Mouse (Mus musculus): ENCODE results near the gene H2-Ke6. TPM values are rescaled to one million over a fixed set of nuclear protein-coding genes. Genes with fewer than 3 reads are reported as not detected.
A peak's percentile ranks its signal among the peaks of the same experiment; 100 is the strongest.

Gene H2-Ke6
- polyA plus RNA-seq (2015; fragmentation: Nextera tagmentation; extraction: Ambion mirVana) = 37.6 and 42.4 TPM in 2 replicates

- Histone ChIP-seq H3K27me3 (ENCODE audit: control insufficient read depth, insufficient read depth, low read length) (no peaks in the 10 kb centered on the region), H3K9me3 (ENCODE audit: control insufficient read depth, low read length) (no peaks in the 10 kb centered on the region), H3K4me2 (replicated peaks; ENCODE audit: low read depth) (peak within 1 kb of the TSS; percentile 92), H3K4me3 (ENCODE audit: low read depth, low read length) (peak within 1 kb of the TSS; percentile 64), H3K4me1 (replicated peaks; ENCODE audit: control insufficient read depth, insufficient read depth) (peaks cover 7% of the 10 kb centered on the region), H3K9ac (ENCODE audit: low read length) (peak within 1 kb of the TSS; percentile 64), H3K36me3 (ENCODE audit: control insufficient read depth, insufficient read depth, low read length) (peaks cover 19% of the 10 kb centered on the region), H3K27ac (replicated peaks) (peak within 1 kb of the TSS; percentile 71)
- DNase-seq (ENCODE audit: low spot score) (peak; percentile 92), ATAC-seq (ENCODE audit: low FRiP score, low TSS enrichment) (peak; percentile 63)
- TF ChIP-seq EP300 (optimal IDR thresholded peaks at IDR 0.05) (no peak), CTCF (IDR thresholded peaks at IDR 0.05; ENCODE audit: low read depth) (peak; percentile 51)
- under 1% methylated on average over 49 of the region's 49 CpGs for WGBS
Observed at GRCm38 (mm10) chr17:34027656-34028223, at the start of gene H2-Ke6. TSS of gene H2-Ke6 (minus strand) at chr17:34028060.

GRCm38 (mm10) chr17:34077549-34077948, 49.7 kb upstream of the H2-Ke6 start:
- ATAC-seq (ENCODE audit: low FRiP score, low TSS enrichment) = no peak
- no peaks in the 10 kb centered on the region for H3K4me1 ChIP-seq (replicated peaks; ENCODE audit: control insufficient read depth, insufficient read depth)
- no peaks in the 10 kb centered on the region for H3K27me3 ChIP-seq (ENCODE audit: control insufficient read depth, insufficient read depth, low read length)
- no peaks in the 10 kb centered on the region for H3K36me3 ChIP-seq (ENCODE audit: control insufficient read depth, insufficient read depth, low read length)
- DNase-seq (ENCODE audit: low spot score) = peak; percentile 82
- H3K4me3 ChIP-seq (ENCODE audit: low read depth, low read length) = no peak overlapping the region
- H3K9me3 ChIP-seq (ENCODE audit: control insufficient read depth, low read length) = no peaks in the 10 kb centered on the region
- H3K27ac ChIP-seq (replicated peaks) = no peak overlapping the region
- TF ChIP-seq CTCF (IDR thresholded peaks at IDR 0.05; ENCODE audit: low read depth) (peak; percentile 87), EP300 (optimal IDR thresholded peaks at IDR 0.05) (no peak)
- no peak overlapping the region for H3K4me2 ChIP-seq (replicated peaks; ENCODE audit: low read depth)
- H3K9ac ChIP-seq (ENCODE audit: low read length) = no peak overlapping the region
- 1% methylated on average over 9 of the region's 9 CpGs for WGBS

GRCm38 (mm10) chr17:34075271-34075670, 47.4 kb upstream of the H2-Ke6 start:
- peak; percentile 65 for DNase-seq (ENCODE audit: low spot score)
- Histone ChIP-seq H3K4me1 (replicated peaks; ENCODE audit: control insufficient read depth, insufficient read depth) (no peaks in the 10 kb centered on the region), H3K4me2 (replicated peaks; ENCODE audit: low read depth) (no peak overlapping the region)

GRCm38 (mm10) chr17:34072091-34072490, 44.2 kb upstream of the H2-Ke6 start:
- Histone ChIP-seq H3K4me1 (replicated peaks; ENCODE audit: control insufficient read depth, insufficient read depth) (no peaks in the 10 kb centered on the region), H3K9ac (ENCODE audit: low read length) (no peak overlapping the region), H3K36me3 (ENCODE audit: control insufficient read depth, insufficient read depth, low read length) (no peaks in the 10 kb centered on the region), H3K4me2 (replicated peaks; ENCODE audit: low read depth) (no peak overlapping the region), H3K9me3 (ENCODE audit: control insufficient read depth, low read length) (no peaks in the 10 kb centered on the region), H3K27me3 (ENCODE audit: control insufficient read depth, insufficient read depth, low read length) (no peaks in the 10 kb centered on the region), H3K27ac (replicated peaks) (no peak overlapping the region), H3K4me3 (ENCODE audit: low read depth, low read length) (no peak overlapping the region)
- no peak for ATAC-seq (ENCODE audit: low FRiP score, low TSS enrichment)
- DNase-seq (ENCODE audit: low spot score) = no peak
- WGBS = 65% methylated on average over 5 of the region's 5 CpGs
- TF ChIP-seq EP300 (optimal IDR thresholded peaks at IDR 0.05) = no peak
- no peak for TF ChIP-seq CTCF (IDR thresholded peaks at IDR 0.05; ENCODE audit: low read depth)

More at GRCm38 (mm10) chr17:34075271-34075670, 47.4 kb upstream of the H2-Ke6 start:
- ATAC-seq (ENCODE audit: low FRiP score, low TSS enrichment) = no peak
- Histone ChIP-seq H3K36me3 (ENCODE audit: control insufficient read depth, insufficient read depth, low read length) (no peaks in the 10 kb centered on the region), H3K9me3 (ENCODE audit: control insufficient read depth, low read length) (no peaks in the 10 kb centered on the region), H3K9ac (ENCODE audit: low read length) (no peak overlapping the region), H3K4me3 (ENCODE audit: low read depth, low read length) (no peak overlapping the region), H3K27ac (replicated peaks) (no peak overlapping the region), H3K27me3 (ENCODE audit: control insufficient read depth, insufficient read depth, low read length) (no peaks in the 10 kb centered on the region)
- TF ChIP-seq CTCF (IDR thresholded peaks at IDR 0.05; ENCODE audit: low read depth) (peak; percentile 74), EP300 (optimal IDR thresholded peaks at IDR 0.05) (no peak)
- WGBS = 37% methylated on average over 7 of the region's 7 CpGs

GRCm38 (mm10) chr17:34068864-34069263, 41.0 kb upstream of the H2-Ke6 start:
- WGBS = 45% methylated on average over 3 of the region's 3 CpGs
- Histone ChIP-seq H3K4me2 (replicated peaks; ENCODE audit: low read depth) (no peak overlapping the region), H3K36me3 (ENCODE audit: control insufficient read depth, insufficient read depth, low read length) (no peaks in the 10 kb centered on the region), H3K9ac (ENCODE audit: low read length) (no peak overlapping the region), H3K4me3 (ENCODE audit: low read depth, low read length) (no peak overlapping the region), H3K27me3 (ENCODE audit: control insufficient read depth, insufficient read depth, low read length) (no peaks in the 10 kb centered on the region), H3K4me1 (replicated peaks; ENCODE audit: control insufficient read depth, insufficient read depth) (no peaks in the 10 kb centered on the region), H3K9me3 (ENCODE audit: control insufficient read depth, low read length) (no peaks in the 10 kb centered on the region), H3K27ac (replicated peaks) (no peak overlapping the region)
- no peak for TF ChIP-seq CTCF (IDR thresholded peaks at IDR 0.05; ENCODE audit: low read depth)
- no peak for TF ChIP-seq EP300 (optimal IDR thresholded peaks at IDR 0.05)
- ATAC-seq (ENCODE audit: low FRiP score, low TSS enrichment) (no peak), DNase-seq (ENCODE audit: low spot score) (no peak)

- H3K4me3 ChIP-seq (ENCODE audit: low read depth, low read length) = no peak overlapping the region
- no peak overlapping the region for H3K9ac ChIP-seq (ENCODE audit: low read length)
- WGBS = 61% methylated on average over 7 of the region's 7 CpGs
- DNase-seq (ENCODE audit: low spot score) = no peak
- H3K27me3 ChIP-seq (ENCODE audit: control insufficient read depth, insufficient read depth, low read length) = no peaks in the 10 kb centered on the region
- H3K4me1 ChIP-seq (replicated peaks; ENCODE audit: control insufficient read depth, insufficient read depth) = no peaks in the 10 kb centered on the region
- no peak for ATAC-seq (ENCODE audit: low FRiP score, low TSS enrichment)
- H3K9me3 ChIP-seq (ENCODE audit: control insufficient read depth, low read length) = no peaks in the 10 kb centered on the region
- H3K36me3 ChIP-seq (ENCODE audit: control insufficient read depth, insufficient read depth, low read length) = no peaks in the 10 kb centered on the region
- H3K4me2 ChIP-seq (replicated peaks; ENCODE audit: low read depth) = no peak overlapping the region
- TF ChIP-seq EP300 (optimal IDR thresholded peaks at IDR 0.05) (no peak), CTCF (IDR thresholded peaks at IDR 0.05; ENCODE audit: low read depth) (no peak)
- no peak overlapping the region for H3K27ac ChIP-seq (replicated peaks)
Observed at GRCm38 (mm10) chr17:34057224-34057623, 29.4 kb upstream of the H2-Ke6 start.
